Mouse (Mus musculus) kidney, postnatal 4 days (tissue): ENCODE measurements around the gene Tecpr2.

ENCODE experiments used
- DNase-seq, 2 experiments: peaks; one replicate each; pipeline ENCODE4 v3.0.0; 2021; ENCODE audit warnings: mixed read lengths in 2 of 2

Gene Tecpr2

DNA sequence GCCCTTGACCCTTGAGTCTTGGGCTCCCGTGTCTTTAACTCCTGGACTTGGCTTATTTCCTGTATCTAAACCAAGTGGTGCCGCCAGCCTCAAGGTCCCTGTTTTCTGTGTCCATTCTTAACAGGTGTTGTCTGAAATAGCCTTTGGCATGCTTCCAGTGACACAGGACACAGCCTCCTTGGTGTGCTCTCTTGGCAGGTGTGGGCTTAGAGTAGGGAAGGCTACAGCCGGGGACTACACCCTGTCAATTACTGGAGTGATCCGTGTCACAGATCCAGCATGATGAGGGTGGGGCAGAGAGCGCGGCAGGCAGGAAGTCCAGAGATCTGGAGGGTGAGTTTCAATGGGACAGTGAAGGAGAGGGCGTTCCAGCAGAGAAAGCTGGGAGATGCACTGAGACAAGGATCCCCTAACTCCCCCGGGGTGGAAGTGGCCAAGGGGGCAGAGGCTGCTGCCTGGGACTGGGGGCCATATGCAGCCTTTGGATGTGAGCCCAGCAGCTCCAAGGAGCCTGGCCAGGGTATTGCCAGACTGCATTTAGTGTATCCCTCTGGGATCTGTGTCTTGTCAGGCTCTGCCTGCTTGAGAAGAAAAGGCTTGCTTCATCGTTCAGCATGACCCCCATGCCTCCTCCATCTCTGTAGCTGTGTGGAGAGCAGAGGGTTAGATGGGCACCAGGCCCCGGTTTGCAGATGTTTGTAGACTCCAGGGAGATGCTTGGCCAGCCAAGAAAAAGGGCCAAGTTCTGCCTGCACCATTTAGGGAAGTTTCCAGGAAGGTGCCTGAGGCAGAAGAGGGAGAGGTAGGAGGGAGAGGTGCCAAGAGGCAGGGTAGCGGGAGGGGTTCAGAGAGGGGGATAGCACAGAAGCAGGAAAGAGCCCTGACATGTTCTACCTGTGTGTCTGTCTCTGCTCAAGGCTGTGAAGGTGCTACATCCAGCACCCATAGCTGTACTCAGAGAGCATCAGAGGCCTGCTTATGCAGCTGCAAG lies 119.7 kb downstream of the Tecpr2 start:
- no peak for DNase-seq

DNA sequence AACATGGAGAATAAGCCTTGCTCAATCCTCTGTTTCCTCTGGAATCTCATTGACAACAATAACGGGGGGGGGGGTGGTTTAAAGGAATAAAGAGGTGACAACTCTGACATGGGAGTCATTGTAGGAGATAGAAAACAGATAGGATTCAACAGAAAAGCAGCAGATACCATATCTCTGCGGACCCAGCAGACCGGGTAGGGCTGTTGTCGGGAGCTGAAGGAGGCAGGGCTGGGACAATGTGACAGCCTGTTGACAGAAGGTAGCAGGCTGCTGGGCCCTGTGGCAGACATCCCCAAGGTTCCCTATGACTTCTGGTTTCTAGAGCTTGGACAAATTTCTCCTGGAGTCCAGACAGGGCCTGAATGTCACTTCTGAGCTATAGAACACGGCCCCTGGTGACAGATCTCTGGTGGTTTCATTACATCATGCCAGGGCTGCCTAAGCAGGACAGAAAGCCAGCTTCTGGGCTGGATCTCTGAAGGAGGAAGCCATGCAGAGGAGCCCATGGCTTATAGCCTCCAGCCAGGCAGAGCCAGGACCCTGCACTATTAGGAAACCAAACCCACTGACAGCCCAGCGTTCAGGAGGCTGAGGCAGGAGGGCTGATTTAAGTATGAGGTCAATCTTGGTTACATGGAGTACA lies 120.7 kb downstream of the Tecpr2 start:
- DNase-seq: no peak

- DNase-seq: no peak
Measured at GRCm38 (mm10) chr12:111016807-111017206, 127.7 kb downstream of the Tecpr2 start.

- no peak for DNase-seq
Measured at GRCm38 (mm10) chr12:111018068-111018467, 129.0 kb downstream of the Tecpr2 start.

DNA sequence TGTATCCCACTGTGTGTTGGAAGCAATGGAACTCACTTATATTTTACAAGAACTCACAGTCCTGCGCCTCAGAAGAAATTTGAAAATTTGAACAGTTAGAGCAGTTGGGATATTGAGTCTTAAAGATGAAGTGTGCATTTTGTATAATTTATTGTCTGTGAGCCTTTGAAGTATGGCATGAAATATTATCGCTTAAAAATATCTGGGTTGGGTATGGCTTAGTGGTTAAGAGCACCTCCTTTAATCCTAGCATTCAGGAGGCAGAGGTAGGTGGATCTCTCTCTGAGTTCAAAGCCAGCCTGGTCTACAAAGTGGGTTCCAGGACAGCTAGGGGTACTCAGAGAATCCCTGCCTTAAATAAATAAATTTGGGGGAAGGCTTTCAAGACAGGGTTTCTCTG lies 130.0 kb downstream of the Tecpr2 start:
- DNase-seq: no peak

GRCm38 (mm10) chr12:111021138-111021537 lies 132.1 kb downstream of the Tecpr2 start:
- no peak for DNase-seq

- DNase-seq: no peak
Measured at GRCm38 (mm10) chr12:111021577-111021976, 132.5 kb downstream of the Tecpr2 start.
